Mouse (Mus musculus): ENCODE results near the gene Acad11. TPM values are rescaled to one million over a fixed set of nuclear protein-coding genes. Genes with fewer than 3 reads are reported as not detected.

The Acad11 gene
- polyA plus RNA-seq (2015; fragmentation: Nextera tagmentation; extraction: Ambion mirVana): 17.6 and 22.2 TPM in 2 replicates

- Histone ChIP-seq H3K9me3 (replicated peaks; ENCODE audit: low read length) (no peaks in the 10 kb centered on the region), H3K9ac (ENCODE audit: low read depth, low read length) (peak within 1 kb of the TSS; percentile 81), H3K4me2 (ENCODE audit: low read length) (peak within 1 kb of the TSS; percentile 94), H3K4me3 (replicated peaks; ENCODE audit: low read depth, low read length) (peak within 1 kb of the TSS; percentile 95), H3K27ac (peak within 1 kb of the TSS; percentile 78), H3K27me3 (ENCODE audit: insufficient read depth, low read length) (no peaks in the 10 kb centered on the region), H3K36me3 (ENCODE audit: insufficient read depth, low read length) (peaks cover 6% of the 10 kb centered on the region; the same call in 1 of the 2 replicates), H3K4me1 (replicated peaks; ENCODE audit: insufficient read depth, low read length) (peaks cover 7% of the 10 kb centered on the region; the same call in 1 of the 2 replicates)
- no peak for TF ChIP-seq CTCF (IDR thresholded peaks at IDR 0.05; ENCODE audit: low read depth)
- ATAC-seq (replicated peaks; ENCODE audit: low FRiP score, low read depth): peak; percentile 96
- peak; percentile 94 for DNase-seq (ENCODE audit: low spot score)
- WGBS: 0% methylated on average over 29 of the region's 30 CpGs
Observed at GRCm38 (mm10) chr9:104063244-104063961, at the start of gene Acad11. Gene Acad11 (plus strand): TSS chr9:104063377.

GRCm38 (mm10) chr9:104014526-104014925, 48.7 kb upstream of the Acad11 start:
- WGBS: 75% methylated on average over 1 of the region's 1 CpGs
- H3K36me3 ChIP-seq (ENCODE audit: insufficient read depth, low read length): peaks cover 17% of the 10 kb centered on the region
- no peak for TF ChIP-seq CTCF (IDR thresholded peaks at IDR 0.05; ENCODE audit: low read depth)

GRCm38 (mm10) chr9:104021026-104021425, 42.2 kb upstream of the Acad11 start:
- H3K4me3 ChIP-seq (replicated peaks; ENCODE audit: low read depth, low read length): no peak overlapping the region
- H3K9me3 ChIP-seq (replicated peaks; ENCODE audit: low read length): no peaks in the 10 kb centered on the region
- DNase-seq (ENCODE audit: low spot score) (no peak), ATAC-seq (replicated peaks; ENCODE audit: low FRiP score, low read depth) (no peak)
- no peak overlapping the region for H3K9ac ChIP-seq (ENCODE audit: low read depth, low read length)
- no peak overlapping the region for H3K27ac ChIP-seq
- H3K4me1 ChIP-seq (replicated peaks; ENCODE audit: insufficient read depth, low read length): no peaks in the 10 kb centered on the region
- peaks cover 28% of the 10 kb centered on the region for H3K36me3 ChIP-seq (ENCODE audit: insufficient read depth, low read length)
- TF ChIP-seq CTCF (IDR thresholded peaks at IDR 0.05; ENCODE audit: low read depth): no peak
- H3K27me3 ChIP-seq (ENCODE audit: insufficient read depth, low read length): no peaks in the 10 kb centered on the region
- H3K4me2 ChIP-seq (ENCODE audit: low read length): no peak overlapping the region
- whole genome bisulfite sequencing: 93% methylated on average over 10 of the region's 10 CpGs

More at GRCm38 (mm10) chr9:104014526-104014925, 48.7 kb upstream of the Acad11 start:
- H3K4me2 ChIP-seq (ENCODE audit: low read length): no peak overlapping the region
- no peaks in the 10 kb centered on the region for H3K27me3 ChIP-seq (ENCODE audit: insufficient read depth, low read length)
- H3K4me3 ChIP-seq (replicated peaks; ENCODE audit: low read depth, low read length): no peak overlapping the region
- DNase-seq (ENCODE audit: low spot score): no peak
- ATAC-seq (replicated peaks; ENCODE audit: low FRiP score, low read depth): no peak
- H3K27ac ChIP-seq: no peak overlapping the region
- no peaks in the 10 kb centered on the region for H3K9me3 ChIP-seq (replicated peaks; ENCODE audit: low read length)
- no peak overlapping the region for H3K9ac ChIP-seq (ENCODE audit: low read depth, low read length)
- no peaks in the 10 kb centered on the region for H3K4me1 ChIP-seq (replicated peaks; ENCODE audit: insufficient read depth, low read length)

GRCm38 (mm10) chr9:104027186-104027585, 36.0 kb upstream of the Acad11 start:
- no peak for TF ChIP-seq CTCF (IDR thresholded peaks at IDR 0.05; ENCODE audit: low read depth)
- DNase-seq (ENCODE audit: low spot score) (no peak), ATAC-seq (replicated peaks; ENCODE audit: low FRiP score, low read depth) (no peak)
- H3K4me2 ChIP-seq (ENCODE audit: low read length): no peak overlapping the region
- H3K27me3 ChIP-seq (ENCODE audit: insufficient read depth, low read length): no peaks in the 10 kb centered on the region
- H3K9me3 ChIP-seq (replicated peaks; ENCODE audit: low read length): no peaks in the 10 kb centered on the region
- H3K9ac ChIP-seq (ENCODE audit: low read depth, low read length): no peak overlapping the region
- no peaks in the 10 kb centered on the region for H3K4me1 ChIP-seq (replicated peaks; ENCODE audit: insufficient read depth, low read length)
- H3K36me3 ChIP-seq (ENCODE audit: insufficient read depth, low read length): peaks cover 19% of the 10 kb centered on the region
- no peak overlapping the region for H3K27ac ChIP-seq
- 98% methylated on average over 8 of the region's 8 CpGs for WGBS
- H3K4me3 ChIP-seq (replicated peaks; ENCODE audit: low read depth, low read length): no peak overlapping the region

DNA sequence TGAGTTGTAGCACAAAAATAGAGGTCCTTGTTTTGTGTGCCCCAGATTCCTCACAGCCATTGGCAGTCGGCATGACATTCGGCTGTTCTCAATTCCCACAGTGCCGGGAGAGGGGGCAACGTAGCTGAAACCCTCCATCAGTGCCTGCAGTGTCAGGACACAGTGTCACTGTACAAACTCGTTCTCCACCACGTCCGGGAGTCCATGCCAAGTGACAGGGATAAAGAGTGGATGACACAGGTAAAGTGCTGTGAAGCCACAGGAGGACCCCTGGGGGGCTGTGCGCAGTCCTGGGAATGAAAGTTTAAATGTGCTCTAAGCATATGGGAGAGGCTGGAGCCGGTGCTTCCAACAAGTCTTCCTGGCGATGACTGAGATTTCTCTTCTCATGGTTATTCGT, 33.3 kb upstream of the Acad11 start:
- no peaks in the 10 kb centered on the region for H3K9me3 ChIP-seq (replicated peaks; ENCODE audit: low read length)
- H3K27me3 ChIP-seq (ENCODE audit: insufficient read depth, low read length): no peaks in the 10 kb centered on the region
- WGBS: 85% methylated on average over 11 of the region's 11 CpGs
- no peaks in the 10 kb centered on the region for H3K4me1 ChIP-seq (replicated peaks; ENCODE audit: insufficient read depth, low read length)
- DNase-seq (ENCODE audit: low spot score): no peak
- no peak for ATAC-seq (replicated peaks; ENCODE audit: low FRiP score, low read depth)
- no peak overlapping the region for H3K4me3 ChIP-seq (replicated peaks; ENCODE audit: low read depth, low read length)
- H3K4me2 ChIP-seq (ENCODE audit: low read length): no peak overlapping the region
- peaks cover 17% of the 10 kb centered on the region for H3K36me3 ChIP-seq (ENCODE audit: insufficient read depth, low read length)
- TF ChIP-seq CTCF (IDR thresholded peaks at IDR 0.05; ENCODE audit: low read depth): no peak
- H3K27ac ChIP-seq: no peak overlapping the region
- H3K9ac ChIP-seq (ENCODE audit: low read depth, low read length): no peak overlapping the region

GRCm38 (mm10) chr9:104034231-104034630, 28.9 kb upstream of the Acad11 start:
- no peaks in the 10 kb centered on the region for H3K4me1 ChIP-seq (replicated peaks; ENCODE audit: insufficient read depth, low read length)
- H3K4me2 ChIP-seq (ENCODE audit: low read length): no peak overlapping the region
- H3K36me3 ChIP-seq (ENCODE audit: insufficient read depth, low read length): peaks cover 29% of the 10 kb centered on the region; the same call in 1 of the 2 replicates
- ATAC-seq (replicated peaks; ENCODE audit: low FRiP score, low read depth) (no peak), DNase-seq (ENCODE audit: low spot score) (no peak)
- no peaks in the 10 kb centered on the region for H3K27me3 ChIP-seq (ENCODE audit: insufficient read depth, low read length)
- H3K4me3 ChIP-seq (replicated peaks; ENCODE audit: low read depth, low read length): no peak overlapping the region
- TF ChIP-seq CTCF (IDR thresholded peaks at IDR 0.05; ENCODE audit: low read depth): no peak
- no peak overlapping the region for H3K27ac ChIP-seq
- WGBS: 83% methylated on average over 8 of the region's 8 CpGs
- no peaks in the 10 kb centered on the region for H3K9me3 ChIP-seq (replicated peaks; ENCODE audit: low read length)
- no peak overlapping the region for H3K9ac ChIP-seq (ENCODE audit: low read depth, low read length)

Data from kidney, postnatal 0 days (tissue).